Mouse (Mus musculus) liver, postnatal 0 days (tissue): ENCODE data around the gene Rad51b.

ENCODE experiments used
- CTCF ChIP-seq: sonication (generic); IDR thresholded peaks from 2 replicates; pipeline ENCODE4 v1.5.1; 2016; ENCODE audit warnings: antibody characterized with exemption, low read depth
- EP300 ChIP-seq: IDR thresholded peaks from 2 replicates; pipeline ENCODE4 v1.6.1; 2016; ENCODE audit warnings: antibody characterized with exemption, low read depth, mild to moderate bottlenecking

DNA sequence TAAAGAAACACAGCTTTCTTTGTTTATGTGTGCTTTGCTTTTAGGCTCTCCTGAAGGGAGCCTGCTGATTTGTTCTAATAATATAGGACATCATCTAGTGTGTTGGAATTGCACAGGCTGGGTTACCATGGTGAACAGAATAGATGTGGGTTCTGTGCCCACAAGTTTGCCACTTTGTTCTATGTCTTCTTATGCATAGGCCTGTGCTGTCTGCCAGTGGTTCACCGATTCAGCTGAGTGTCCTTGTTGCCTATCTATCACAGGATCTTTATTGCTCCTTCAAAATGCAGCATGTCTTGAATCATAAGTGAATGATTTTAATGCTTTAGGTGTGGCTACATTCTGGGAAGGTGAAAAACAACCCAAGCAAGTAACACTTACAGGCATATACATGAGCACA, 201.2 kb downstream of the Rad51b start:
- TF ChIP-seq EP300 = no peak
- no peak for TF ChIP-seq CTCF
